Mouse (Mus musculus) heart, embryonic 12.5 days (tissue): ENCODE data around the gene Hmga2. TPM values are rescaled to one million over a fixed set of nuclear protein-coding genes. Genes with fewer than 3 reads are reported as not detected.

Experiments used
- ATAC-seq: fragments of 200-750 bp; cut with Nextera tagmentation; 2 replicates; pipeline ENCODE4 v1.8.0; 2017; ENCODE audit warnings: moderate TSS enrichment, moderate library complexity; ENCODE audit not compliant: insufficient number of reproducible peaks, low FRiP score
- H3K27ac ChIP-seq: fragments of 300-500 bp; sonication (generic); 2 replicates; pipeline ENCODE4 v1.5.1; 2016; ENCODE audit warnings: mild to moderate bottlenecking, moderate library complexity; ENCODE audit not compliant: poor library complexity, severe bottlenecking
- H3K27me3 ChIP-seq: fragments of 300-500 bp; sonication (generic); replicated peaks from 2 replicates; pipeline ENCODE4 v1.6.1; 2016; ENCODE audit warnings: mild to moderate bottlenecking, moderate library complexity
- H3K36me3 ChIP-seq: fragments of 300-500 bp; sonication (generic); 2 replicates; pipeline ENCODE4 v1.6.1; 2016; ENCODE audit warnings: mild to moderate bottlenecking, moderate library complexity
- H3K4me1 ChIP-seq: fragments of 300-500 bp; sonication (generic); replicated peaks from 2 replicates; pipeline ENCODE4 v1.6.1; 2016; ENCODE audit warnings: mild to moderate bottlenecking
- H3K4me2 ChIP-seq: fragments of 300-500 bp; sonication (generic); 2 replicates; pipeline ENCODE4 v1.6.1; 2016; ENCODE audit warnings: mild to moderate bottlenecking, moderate library complexity
- H3K4me3 ChIP-seq: fragments of 300-500 bp; sonication (generic); 2 replicates; pipeline ENCODE4 v1.5.1; 2016; ENCODE audit warnings: mild to moderate bottlenecking
- H3K9ac ChIP-seq: fragments of 300-500 bp; sonication (generic); 2 replicates; pipeline ENCODE4 v1.6.1; 2016; ENCODE audit warnings: mild to moderate bottlenecking, moderate library complexity
- H3K9me3 ChIP-seq: fragments of 300-500 bp; sonication (generic); replicated peaks from 2 replicates; pipeline ENCODE4 v1.6.1; 2016; ENCODE audit warnings: mild to moderate bottlenecking, moderate library complexity
- WGBS: fragments of 180-500 bp; shearing (Covaris S2); methylation state at CpG from one replicate; pipeline ENCODE4 v1.1.7; 2016; 5-methylcytosine and 5-hydroxymethylcytosine counted together
- polyA plus RNA-seq: library from polyadenylated mRNA; unstranded; fragments of >200 nt; fragmentation: Nextera tagmentation; extraction: Ambion mirVana; gene quantifications from 2 replicates; pipeline ENCODE4 v1.2.1, GENCODE M21; 2016

Gene Hmga2
- polyA plus RNA-seq: 21.3 and 23.3 TPM in 2 replicates

- Histone ChIP-seq H3K27ac (peak within 1 kb of the TSS; percentile 85), H3K27me3 (no peaks in the 10 kb centered on the region), H3K4me2 (peak within 1 kb of the TSS; percentile 99), H3K4me3 (peak within 1 kb of the TSS; percentile 89), H3K9ac (peak within 1 kb of the TSS; percentile 93), H3K36me3 (0 out of 2 replicates have a peak, but pooled peaks cover under 1% of the 10 kb centered on the region), H3K4me1 (0 out of 2 replicates have a peak, but pooled peaks cover 7% of the 10 kb centered on the region), H3K9me3 (no peaks in the 10 kb centered on the region)
- WGBS: under 1% methylated on average over 99 of the region's 99 CpGs
- ATAC-seq: peak; percentile 58
Measured at GRCm38 (mm10) chr10:120475601-120476515, at the start of gene Hmga2. Gene Hmga2, minus strand, starts transcription at chr10:120476469.

- Histone ChIP-seq H3K9me3 (0 out of 2 replicates have a peak, but pooled peaks cover 4% of the 10 kb centered on the region), H3K4me2 (no peak overlapping the region), H3K27ac (no peak overlapping the region), H3K4me1 (peaks cover 8% of the 10 kb centered on the region), H3K9ac (no peak overlapping the region), H3K36me3 (no peaks in the 10 kb centered on the region), H3K4me3 (no peak overlapping the region), H3K27me3 (no peaks in the 10 kb centered on the region)
- ATAC-seq: no peak
- WGBS: 82% methylated on average over 2 of the region's 2 CpGs
Measured at GRCm38 (mm10) chr10:120522959-120523358, 46.7 kb upstream of the Hmga2 start.

GRCm38 (mm10) chr10:120521912-120522575, 45.8 kb upstream of the Hmga2 start:
- Histone ChIP-seq H3K4me1 (peaks cover 8% of the 10 kb centered on the region), H3K9ac (no peak overlapping the region), H3K9me3 (0 out of 2 replicates have a peak, but pooled peaks cover 4% of the 10 kb centered on the region), H3K4me2 (no peak overlapping the region), H3K4me3 (no peak overlapping the region), H3K27ac (no peak overlapping the region), H3K36me3 (no peaks in the 10 kb centered on the region), H3K27me3 (no peaks in the 10 kb centered on the region)
- no peak for ATAC-seq
- 88% methylated on average over 9 of the region's 9 CpGs for WGBS

- H3K36me3 ChIP-seq: no peaks in the 10 kb centered on the region
- no peak overlapping the region for H3K4me2 ChIP-seq
- H3K4me1 ChIP-seq: peaks cover 7% of the 10 kb centered on the region; the same call in 1 of the 2 replicates
- WGBS: 33% methylated on average over 8 of the region's 8 CpGs
- no peak overlapping the region for H3K9ac ChIP-seq
- no peak overlapping the region for H3K4me3 ChIP-seq
- H3K27me3 ChIP-seq: no peaks in the 10 kb centered on the region
- no peak overlapping the region for H3K27ac ChIP-seq
- ATAC-seq: no peak
- H3K9me3 ChIP-seq: 0 out of 2 replicates have a peak, but pooled peaks cover 4% of the 10 kb centered on the region
Measured at GRCm38 (mm10) chr10:120516311-120516710, 40.0 kb upstream of the Hmga2 start.

- Histone ChIP-seq H3K36me3 (no peaks in the 10 kb centered on the region), H3K27ac (no peak overlapping the region), H3K9ac (no peak overlapping the region), H3K27me3 (no peaks in the 10 kb centered on the region), H3K9me3 (no peaks in the 10 kb centered on the region), H3K4me2 (no peak overlapping the region), H3K4me3 (no peak overlapping the region), H3K4me1 (peaks cover 7% of the 10 kb centered on the region; the same call in 1 of the 2 replicates)
- ATAC-seq: no peak
- 78% methylated on average over 9 of the region's 9 CpGs for WGBS
Measured at GRCm38 (mm10) chr10:120513721-120514120, 37.5 kb upstream of the Hmga2 start.

GRCm38 (mm10) chr10:120512946-120513345, 36.7 kb upstream of the Hmga2 start:
- no peaks in the 10 kb centered on the region for H3K27me3 ChIP-seq
- H3K27ac ChIP-seq: no peak overlapping the region
- no peaks in the 10 kb centered on the region for H3K36me3 ChIP-seq
- no peak overlapping the region for H3K4me2 ChIP-seq
- no peaks in the 10 kb centered on the region for H3K9me3 ChIP-seq
- H3K9ac ChIP-seq: no peak overlapping the region
- WGBS: 57% methylated on average over 4 of the region's 4 CpGs
- H3K4me3 ChIP-seq: no peak overlapping the region
- H3K4me1 ChIP-seq: peaks cover 7% of the 10 kb centered on the region; the same call in 1 of the 2 replicates
- no peak for ATAC-seq

- 83% methylated on average over 8 of the region's 8 CpGs for WGBS
- Histone ChIP-seq H3K4me2 (no peak overlapping the region), H3K27me3 (no peaks in the 10 kb centered on the region), H3K27ac (no peak overlapping the region), H3K9ac (no peak overlapping the region), H3K4me1 (peaks cover 7% of the 10 kb centered on the region; the same call in 1 of the 2 replicates), H3K4me3 (no peak overlapping the region), H3K9me3 (no peaks in the 10 kb centered on the region), H3K36me3 (no peaks in the 10 kb centered on the region)
- no peak for ATAC-seq
Measured at GRCm38 (mm10) chr10:120512121-120512520, 35.9 kb upstream of the Hmga2 start.

GRCm38 (mm10) chr10:120503959-120504358, 27.7 kb upstream of the Hmga2 start:
- 78% methylated on average over 5 of the region's 5 CpGs for WGBS
- no peak for ATAC-seq
- no peak overlapping the region for H3K9ac ChIP-seq
- H3K4me3 ChIP-seq: no peak overlapping the region
- no peaks in the 10 kb centered on the region for H3K27me3 ChIP-seq
- no peaks in the 10 kb centered on the region for H3K36me3 ChIP-seq
- H3K4me1 ChIP-seq: no peaks in the 10 kb centered on the region
- H3K4me2 ChIP-seq: no peak overlapping the region
- H3K9me3 ChIP-seq: no peaks in the 10 kb centered on the region
- no peak overlapping the region for H3K27ac ChIP-seq

- no peak for ATAC-seq
- no peaks in the 10 kb centered on the region for H3K27me3 ChIP-seq
- H3K27ac ChIP-seq: no peak overlapping the region
Measured at GRCm38 (mm10) chr10:120500794-120501193, 24.5 kb upstream of the Hmga2 start.

GRCm38 (mm10) chr10:120498086-120498485, 21.8 kb upstream of the Hmga2 start:
- Histone ChIP-seq H3K9ac (no peak overlapping the region), H3K27ac (no peak overlapping the region), H3K4me1 (no peaks in the 10 kb centered on the region), H3K36me3 (no peaks in the 10 kb centered on the region), H3K4me3 (no peak overlapping the region), H3K4me2 (no peak overlapping the region), H3K9me3 (no peaks in the 10 kb centered on the region), H3K27me3 (no peaks in the 10 kb centered on the region)
- no peak for ATAC-seq

More at GRCm38 (mm10) chr10:120500794-120501193, 24.5 kb upstream of the Hmga2 start:
- H3K9ac ChIP-seq: no peak overlapping the region
- no peaks in the 10 kb centered on the region for H3K9me3 ChIP-seq
- no peaks in the 10 kb centered on the region for H3K4me1 ChIP-seq
- WGBS: 69% methylated on average over 9 of the region's 9 CpGs
- H3K36me3 ChIP-seq: no peaks in the 10 kb centered on the region
- no peak overlapping the region for H3K4me2 ChIP-seq
- H3K4me3 ChIP-seq: no peak overlapping the region

- Histone ChIP-seq H3K27ac (no peak overlapping the region), H3K9me3 (no peaks in the 10 kb centered on the region), H3K9ac (no peak overlapping the region), H3K4me1 (no peaks in the 10 kb centered on the region), H3K4me3 (no peak overlapping the region), H3K27me3 (no peaks in the 10 kb centered on the region), H3K36me3 (no peaks in the 10 kb centered on the region), H3K4me2 (no peak overlapping the region)
- WGBS: 90% methylated on average over 1 of the region's 1 CpGs
- ATAC-seq: no peak
Measured at GRCm38 (mm10) chr10:120494653-120495052, 18.4 kb upstream of the Hmga2 start.
